Comparison of ENCODE assay signal across 23 mouse cellular contexts in genomic region chr5:97466430-97467158, GRCm38 (mm10). TPM values are rescaled to one million over a fixed set of nuclear protein-coding genes. Genes with fewer than 3 reads are reported as not detected.
DNase-seq lines count a peak whose midpoint lies in the region; ATAC-seq lines count a peak whose summit lies in the region.
"Had no signal": no experiment of that assay in that cellular context is flagged by ENCODE, and none has a peak within 500 bp of the region (broad histone marks: within the 10 kb centered on the region; RNA-seq: fewer than 3 reads in every experiment).

No protein-coding gene starts in this region.

- H3K4me2 ChIP-seq in hindbrain, embryonic 16.5 days (ENCODE audit: low read length) = no peak overlapping the region
- H3K4me2 ChIP-seq in hindbrain, embryonic 12.5 days (replicated peaks) = no peak overlapping the region
- H3K4me2 ChIP-seq: embryonic facial prominence, embryonic 15.5 days; liver, embryonic 12.5 days; neural tube, embryonic 12.5 days had no signal

- H3K4me1 ChIP-seq in hindbrain, embryonic 16.5 days (ENCODE audit: control insufficient read depth, insufficient read depth, low read depth, low read length) = no peaks in the 10 kb centered on the region
- H3K4me1 ChIP-seq in hindbrain, embryonic 12.5 days = no peaks in the 10 kb centered on the region; the same call in 1 of the 2 replicates
- H3K4me1 ChIP-seq: embryonic facial prominence, embryonic 15.5 days; limb, embryonic 10.5 days; liver, embryonic 12.5 days; neural tube, embryonic 12.5 days had no signal

- no peaks in the 10 kb centered on the region for H3K9me3 ChIP-seq in hindbrain, embryonic 16.5 days (ENCODE audit: control insufficient read depth, low read length)
- no peaks in the 10 kb centered on the region for H3K9me3 ChIP-seq in hindbrain, embryonic 12.5 days (replicated peaks)
- H3K9me3 ChIP-seq: embryonic facial prominence, embryonic 15.5 days; limb, embryonic 10.5 days; liver, embryonic 12.5 days; neural tube, embryonic 12.5 days had no signal

- H3K9ac ChIP-seq in hindbrain, embryonic 16.5 days (ENCODE audit: low read depth, low read length) = no peak overlapping the region
- no peak overlapping the region for H3K9ac ChIP-seq in hindbrain, embryonic 12.5 days
- H3K9ac ChIP-seq: embryonic facial prominence, embryonic 15.5 days; liver, embryonic 12.5 days; neural tube, embryonic 12.5 days had no signal

- H3K36me3 ChIP-seq in hindbrain, embryonic 16.5 days (ENCODE audit: control insufficient read depth, insufficient read depth, low read length) = no peaks in the 10 kb centered on the region
- H3K36me3 ChIP-seq in hindbrain, embryonic 12.5 days = no peaks in the 10 kb centered on the region
- H3K36me3 ChIP-seq: embryonic facial prominence, embryonic 15.5 days; limb, embryonic 10.5 days; liver, embryonic 12.5 days; neural tube, embryonic 12.5 days had no signal

- no peaks in the 10 kb centered on the region for H3K27me3 ChIP-seq in hindbrain, embryonic 16.5 days (replicated peaks; ENCODE audit: control insufficient read depth, insufficient read depth, low read length)
- H3K27me3 ChIP-seq in hindbrain, embryonic 12.5 days = no peaks in the 10 kb centered on the region
- H3K27me3 ChIP-seq: embryonic facial prominence, embryonic 15.5 days; liver, embryonic 12.5 days; neural tube, embryonic 12.5 days had no signal

- ATAC-seq in hindbrain, embryonic 16.5 days = peak; percentile 73
- ATAC-seq in hindbrain, embryonic 12.5 days (ENCODE audit: low FRiP score) = no peak
- ATAC-seq in erythroblast, adult 5-6 weeks (replicated peaks; ENCODE audit: low FRiP score, poor library complexity, severe bottlenecking) = no peak
- ATAC-seq: intestine, postnatal 0 days; liver, embryonic 12.5 days had no signal

- 58% methylated on average over 10 of the region's 10 CpGs for WGBS in hindbrain, embryonic 16.5 days
- 67% methylated on average over 10 of the region's 10 CpGs for WGBS in hindbrain, embryonic 12.5 days

- H3K27ac ChIP-seq in hindbrain, embryonic 16.5 days (ENCODE audit: low read depth, low read length) = peak overlapping the region; percentile 44
- H3K27ac ChIP-seq in hindbrain, embryonic 12.5 days = no peak overlapping the region
- H3K27ac ChIP-seq: embryonic facial prominence, embryonic 15.5 days; kidney, postnatal 0 days; layer of hippocampus, adult 2 months; limb, embryonic 10.5 days; liver, embryonic 12.5 days; neural tube, embryonic 12.5 days had no signal

- H3K4me3 ChIP-seq in hindbrain, embryonic 16.5 days (ENCODE audit: low read length) = no peak overlapping the region
- H3K4me3 ChIP-seq in hindbrain, embryonic 12.5 days = no peak overlapping the region
- H3K4me3 ChIP-seq: embryonic facial prominence, embryonic 15.5 days; layer of hippocampus, adult 2 months; limb, embryonic 10.5 days; liver, embryonic 12.5 days; neural tube, embryonic 12.5 days had no signal

- peak; percentile 18 for DNase-seq in MN1 (ENCODE audit: low spot score)
- DNase-seq in brain, adult 2 months (ENCODE audit: low read depth, low spot score) = peak; percentile 62
- DNase-seq in cerebellum, postnatal 25 days = peak; percentile 8 to 33
- no peak for DNase-seq in Muller cell, postnatal 12 days (ENCODE audit: inconsistent ontology term)
- DNase-seq: heart, adult 18-20 months; heart, postnatal 4 days; thymus, postnatal 36 days had no signal

RNA-seq across cellular contexts. Expression of gene Gk2, which starts 9.8 kb away (rescaled TPM):
- polyA plus RNA-seq in hindbrain, embryonic 16.5 days (2015; fragmentation: Nextera tagmentation; extraction: Ambion mirVana) = not detected in 2 replicates
- polyA plus RNA-seq in hindbrain, embryonic 12.5 days (2016; fragmentation: Nextera tagmentation; extraction: Ambion mirVana) = not detected in 2 replicates
- total RNA-seq in erythroblast, adult 5-6 weeks (2015; ENCODE audit: low replicate concordance) = not detected in 2 replicates
- total RNA-seq in erythroblast, adult 5-6 weeks (2017; ENCODE audit: low replicate concordance) = not detected in 2 replicates
- total RNA-seq: ES-E14; gastrocnemius, adult 8-10 months; heart, adult 18-20 months; heart, postnatal 4 days; layer of hippocampus, adult 2 months; monocyte, adult 5-6 weeks had no signal
- polyA plus RNA-seq: cortical plate, adult 2 months; embryonic facial prominence, embryonic 15.5 days; heart, embryonic 14.5 days; intestine, postnatal 0 days; kidney, postnatal 0 days; limb, embryonic 10.5 days; liver, embryonic 12.5 days; lung, embryonic 16.5 days; neural tube, embryonic 12.5 days had no signal
